Mouse (Mus musculus) megakaryocyte, embryonic 14.5 days (primary cell): ENCODE data around the gene Cd68.

ENCODE experiments used
- FLI1 ChIP-seq: IDR thresholded peaks from 2 replicates; pipeline ENCODE4 v1.6.1; 2012; ENCODE audit warnings: low read length, inconsistent platforms, mixed read lengths
- GATA1 ChIP-seq: IDR thresholded peaks from 3 replicates; pipeline ENCODE4 v1.6.1; 2012; ENCODE audit warnings: mixed read lengths, low read length, inconsistent platforms, borderline replicate concordance

DNA sequence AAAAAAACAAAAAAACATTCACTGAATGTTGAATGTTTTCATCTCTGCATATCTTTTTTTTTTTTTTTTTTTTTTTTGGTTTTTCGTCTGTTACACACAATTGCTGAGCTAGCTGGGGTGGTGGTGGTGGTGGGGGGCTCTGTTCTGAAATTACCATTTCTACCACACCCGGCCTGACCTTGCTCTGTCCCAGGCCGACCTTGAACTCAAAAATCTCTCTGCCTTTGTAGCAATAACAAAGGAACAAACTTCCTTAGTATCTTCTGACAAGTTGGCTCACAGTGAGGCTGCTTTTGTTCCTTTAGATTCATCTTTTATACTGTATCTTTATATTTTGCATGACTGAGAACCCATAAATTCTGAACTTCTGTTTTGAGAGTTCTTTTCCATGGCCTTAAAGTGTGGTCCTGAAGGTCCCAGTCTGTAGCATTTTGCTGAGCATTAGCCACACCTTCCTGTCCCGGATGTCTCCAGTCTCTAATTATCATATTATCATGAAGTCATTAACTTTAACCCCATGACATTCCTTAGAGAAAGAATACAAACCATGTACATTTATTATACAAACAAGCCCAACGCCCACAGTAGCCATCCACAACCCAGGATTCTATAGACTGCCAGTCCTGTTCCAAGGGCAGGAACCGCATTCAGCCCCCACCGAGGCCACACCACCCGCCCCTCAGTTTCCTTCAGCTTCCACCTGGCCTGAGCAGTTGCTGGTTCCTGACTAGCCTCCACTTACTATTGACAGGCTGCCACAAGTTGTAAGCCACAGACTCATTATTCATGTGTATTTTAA lies 38.1 kb upstream of the Cd68 start:
- TF ChIP-seq GATA1 (no peak), FLI1 (no peak)
